Comparison of ENCODE assay signal across 15 mouse cellular contexts in the genomic region with DNA sequence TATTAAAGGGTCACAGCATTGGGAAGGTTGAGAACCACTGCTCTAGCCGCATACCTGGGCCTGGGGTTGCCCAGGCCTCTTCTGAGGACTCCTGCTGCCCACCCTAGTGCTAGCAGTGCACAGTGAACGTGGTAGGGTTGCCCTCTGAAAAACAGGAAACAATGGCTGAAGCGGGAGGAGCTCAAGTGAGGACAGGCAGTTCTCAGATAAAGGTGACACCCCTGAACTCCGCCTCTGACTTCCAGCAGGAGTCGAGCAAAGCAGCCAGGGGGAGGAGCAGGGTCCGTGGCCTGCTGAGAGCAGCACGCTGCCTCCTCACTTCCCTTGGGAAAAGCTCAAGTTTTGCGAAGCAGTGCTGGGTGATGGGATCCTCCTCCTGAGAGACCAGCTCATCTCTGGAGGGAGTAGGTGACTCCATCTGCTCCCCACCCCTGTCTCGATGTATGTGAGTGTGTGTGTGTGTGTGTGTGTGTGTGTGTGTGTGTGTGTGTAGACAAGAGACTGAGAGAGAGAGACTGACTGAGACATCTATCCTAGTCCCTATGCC. TPM values are rescaled to one million over a fixed set of nuclear protein-coding genes. Genes with fewer than 3 reads are reported as not detected.
DNase-seq lines count a peak whose midpoint lies in the region.
"Had no signal": no experiment of that assay in that cellular context is flagged by ENCODE, and none has a peak within 500 bp of the region (broad histone marks: within the 10 kb centered on the region; RNA-seq: fewer than 3 reads in every experiment).

No protein-coding gene starts in this region.

- no peaks in the 10 kb centered on the region for H3K36me3 ChIP-seq in heart, embryonic 10.5 days
- H3K36me3 ChIP-seq: hindbrain, embryonic 15.5 days; midbrain, embryonic 15.5 days; stomach, embryonic 15.5 days had no signal

- DNase-seq in heart, embryonic 10.5 days (ENCODE audit: low spot score), result peak; percentile 81
- DNase-seq in heart, adult 9 months (ENCODE audit: low spot score in 2 of 2), result no peak
- DNase-seq in 3134 (ENCODE audit: extremely low read depth, insufficient read length, low spot score) (peak; percentile 23), ES-CJ7 (ENCODE audit: low read depth, low spot score) (peak; percentile 79)
- peak; percentile 30 for DNase-seq in embryo, embryonic 11 days
- no peak for DNase-seq in layer of hippocampus, adult 9-10 months (ENCODE audit: low spot score)
- DNase-seq in cerebellum, adult 11 months, result no peak
- no peak for DNase-seq in kidney, postnatal 25 days
- DNase-seq: adrenal gland, postnatal 25 days; kidney, adult 8-10 months; lung, postnatal 14 days had no signal

- H3K27ac ChIP-seq in heart, embryonic 10.5 days, result no peak overlapping the region
- H3K27ac ChIP-seq: hindbrain, embryonic 15.5 days; midbrain, embryonic 15.5 days; stomach, embryonic 15.5 days had no signal

- H3K9me3 ChIP-seq in heart, embryonic 10.5 days, result no peaks in the 10 kb centered on the region
- H3K9me3 ChIP-seq: hindbrain, embryonic 15.5 days; midbrain, embryonic 15.5 days; stomach, embryonic 15.5 days had no signal

- 8% methylated on average over 9 of the region's 9 CpGs for WGBS in heart, embryonic 10.5 days

- H3K27me3 ChIP-seq in heart, embryonic 10.5 days (ENCODE audit: insufficient read depth, poor library complexity, severe bottlenecking), result peaks cover 35% of the 10 kb centered on the region
- H3K27me3 ChIP-seq: hindbrain, embryonic 15.5 days; midbrain, embryonic 15.5 days; stomach, embryonic 15.5 days had no signal

- no peak overlapping the region for H3K4me3 ChIP-seq in heart, embryonic 10.5 days
- H3K4me3 ChIP-seq: hindbrain, embryonic 15.5 days; midbrain, embryonic 15.5 days; stomach, embryonic 15.5 days had no signal

- H3K4me1 ChIP-seq in heart, embryonic 10.5 days, result peaks cover 14% of the 10 kb centered on the region
- H3K4me1 ChIP-seq: stomach, embryonic 15.5 days had no signal

RNA-seq across cellular contexts. Expression of gene Hrh2, which starts 38.2 kb away (rescaled TPM):
- 0.07 and 0.09 TPM in 2 replicates for polyA plus RNA-seq in heart, embryonic 10.5 days (2016; fragmentation: Nextera tagmentation; extraction: Ambion mirVana)
- polyA plus RNA-seq: neural tube, embryonic 11.5 days had no signal

Comparison
In these comparisons a context has a peak if more than half of its experiments do, and no peak if none do; other contexts are left out.
1. DNase-seq: peak in heart, embryonic 10.5 days (single experiment), 3134 (single experiment), ES-CJ7 (single experiment) and embryo, embryonic 11 days (single experiment); none in heart, adult 9 months (0 of 2), layer of hippocampus, adult 9-10 months (single experiment), cerebellum, adult 11 months (single experiment) and kidney, postnatal 25 days (0 of 2).